Mouse (Mus musculus): ENCODE data around the gene Neurog1.

Gene Neurog1

DNA sequence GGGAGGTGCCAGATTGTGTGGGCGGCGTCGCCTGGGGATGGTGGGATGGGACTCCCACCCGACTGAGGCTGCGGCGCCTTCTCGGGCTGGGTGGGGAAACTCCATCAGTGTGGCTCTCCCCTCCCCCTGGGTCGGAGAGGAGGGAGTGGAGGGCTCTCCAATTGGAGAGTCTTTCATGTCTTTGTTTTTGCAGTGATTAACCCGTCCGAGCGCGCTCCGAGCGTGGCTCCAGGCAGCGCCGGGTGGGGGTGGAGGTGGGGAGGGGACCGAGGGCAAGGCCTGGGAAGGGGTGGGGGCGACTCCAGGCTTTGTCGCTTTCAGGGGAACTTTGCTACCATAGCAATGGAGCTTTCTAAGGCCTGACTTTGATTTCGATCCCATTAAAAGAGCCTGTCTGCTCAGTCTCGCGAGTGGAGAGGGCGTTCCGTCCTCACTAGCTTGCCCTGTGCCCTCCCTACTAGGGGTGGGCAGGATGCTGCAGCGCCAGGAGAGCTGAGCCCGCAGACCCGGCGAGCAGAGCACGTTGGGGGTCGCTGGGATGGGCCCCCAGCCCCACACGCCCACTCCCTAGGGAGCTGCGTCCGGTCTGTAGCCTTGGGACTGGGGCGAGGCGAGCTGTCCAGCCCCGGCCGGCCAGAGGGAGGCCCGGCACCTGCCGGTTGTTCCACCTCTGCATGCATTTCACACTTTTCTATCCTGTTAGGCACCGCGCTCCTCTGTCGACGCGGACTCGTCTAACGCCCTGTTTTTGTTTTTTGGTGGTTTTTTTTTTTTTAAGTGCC lies 30.6 kb downstream of the Neurog1 start:
- peak; percentile 92 for DNase-seq (ENCODE audit: low read depth, low spot score)

DNA sequence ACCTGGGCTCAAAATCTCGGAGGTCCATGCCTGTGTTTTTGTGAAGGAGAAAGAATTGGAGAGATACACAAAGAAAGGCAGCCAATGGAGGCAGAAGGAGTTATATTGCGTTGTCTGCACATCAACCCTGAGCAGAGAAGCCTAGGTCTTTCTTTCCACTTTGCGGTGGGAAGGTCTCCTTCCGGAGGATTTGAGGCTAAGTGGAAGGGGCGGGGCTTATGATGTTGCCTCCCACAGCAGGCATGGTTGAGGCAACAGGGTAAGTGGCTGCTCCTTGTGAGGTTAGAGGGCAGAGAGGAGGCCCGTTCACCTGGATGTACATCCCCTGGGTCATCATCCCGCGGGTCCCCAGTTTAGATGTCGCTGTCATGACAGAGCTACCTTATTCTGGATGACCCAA lies 32.7 kb downstream of the Neurog1 start:
- peak; percentile 84 for DNase-seq (ENCODE audit: low read depth, low spot score)

DNA sequence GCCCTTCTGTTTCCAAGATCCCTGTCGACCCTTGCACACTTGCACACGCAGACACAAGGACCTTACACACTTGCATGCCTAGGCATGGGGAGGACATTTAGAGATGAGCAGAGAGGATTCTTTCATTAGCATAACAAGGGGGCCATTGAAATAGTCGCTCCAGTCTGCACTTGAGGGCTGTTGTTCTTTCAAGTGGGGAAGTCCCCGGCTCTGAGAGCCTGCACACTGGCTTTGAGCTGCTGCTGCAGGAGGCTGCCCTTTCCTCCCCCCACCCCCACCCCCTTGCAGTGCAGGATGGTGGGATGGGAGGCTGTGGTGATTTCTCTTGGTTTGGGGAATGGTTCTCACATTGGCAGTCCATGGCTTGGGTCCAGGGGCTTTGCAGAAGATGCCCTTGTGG lies 35.9 kb downstream of the Neurog1 start:
- peak; percentile 55 for DNase-seq (ENCODE audit: low read depth, low spot score)

DNA sequence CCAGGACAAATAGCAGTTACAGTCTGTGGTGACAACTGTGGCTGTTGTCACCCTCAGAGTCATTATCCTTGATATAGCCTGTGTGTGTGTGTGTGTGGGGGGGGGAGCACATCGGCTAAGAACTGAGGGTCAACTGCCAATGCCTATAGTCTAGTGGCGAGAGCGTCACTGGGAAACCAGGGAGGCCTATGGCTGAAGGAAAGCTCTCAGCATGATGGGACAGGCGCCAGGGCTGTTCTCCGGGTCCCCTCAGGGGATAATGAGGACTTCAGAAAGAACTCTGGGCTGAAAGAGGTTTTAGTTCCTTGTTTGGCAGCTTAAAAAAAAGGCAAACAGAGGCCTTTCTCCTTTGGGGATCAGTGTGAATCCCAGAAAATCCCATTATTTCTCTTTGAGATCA lies 37.3 kb downstream of the Neurog1 start:
- no peak for DNase-seq (ENCODE audit: low read depth, low spot score)

DNA sequence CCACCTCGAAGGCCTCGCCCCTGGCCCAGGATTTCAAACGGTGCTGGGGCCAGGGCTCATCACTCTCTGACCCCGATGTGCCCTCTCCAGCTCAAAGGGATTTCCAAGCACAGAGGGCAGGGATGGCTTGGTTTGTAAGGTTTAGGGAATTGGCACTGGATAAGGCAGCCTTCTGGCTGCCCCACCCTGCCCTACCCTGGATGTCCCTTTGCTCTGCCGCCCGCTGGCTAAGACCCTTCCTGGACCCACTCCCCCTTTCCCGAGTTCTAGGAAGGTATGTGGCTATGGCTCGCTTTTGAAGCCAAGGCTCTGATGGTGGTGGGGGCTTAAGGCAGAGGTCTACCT lies 42.9 kb downstream of the Neurog1 start:
- no peak for DNase-seq (ENCODE audit: low read depth, low spot score)

DNA sequence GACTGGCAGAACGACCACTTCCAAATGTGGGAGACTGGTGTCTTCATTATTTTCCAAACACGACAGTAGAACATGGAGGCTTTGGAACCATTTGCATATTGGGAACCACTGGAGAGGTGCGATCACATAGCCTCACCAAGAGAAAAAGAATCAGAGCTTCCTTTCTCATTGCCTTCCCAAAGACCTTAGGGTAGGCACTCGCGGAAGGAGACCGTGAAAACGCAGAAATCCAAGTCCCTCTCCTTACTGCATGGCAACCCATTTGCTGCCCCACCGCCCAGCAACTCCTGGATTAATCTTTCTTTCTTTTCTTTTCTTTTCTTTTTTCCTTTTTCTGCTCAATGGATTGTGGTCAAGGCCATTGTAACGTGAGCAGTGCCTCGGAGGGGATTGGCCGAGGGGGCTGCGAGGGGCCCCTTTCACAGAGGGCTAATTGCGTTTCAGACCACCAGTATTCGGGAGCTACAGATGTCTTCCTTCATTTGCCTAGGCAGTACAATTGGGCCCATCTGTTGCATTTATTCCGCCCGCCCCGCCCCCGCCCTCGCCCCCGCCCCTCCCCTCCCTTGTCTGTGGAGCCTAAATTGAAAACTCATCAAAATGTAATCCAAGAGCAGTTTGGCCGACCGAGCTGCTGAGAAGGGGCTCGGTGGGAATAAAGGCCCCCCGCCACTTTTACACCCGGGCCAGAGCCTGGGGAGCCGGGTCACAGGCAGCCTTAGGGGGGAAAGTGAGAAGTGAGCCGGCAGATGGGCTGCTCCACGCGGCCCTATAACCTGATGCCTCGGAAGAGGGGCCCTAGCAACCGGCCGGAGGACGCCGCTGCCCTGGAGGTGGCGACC lies 43.5 kb downstream of the Neurog1 start:
- DNase-seq (ENCODE audit: low read depth, low spot score), result no peak

Measured in ZHBTc4 (cell line).